Comparison of ENCODE assay signal across 27 mouse cellular contexts in the genomic region with DNA sequence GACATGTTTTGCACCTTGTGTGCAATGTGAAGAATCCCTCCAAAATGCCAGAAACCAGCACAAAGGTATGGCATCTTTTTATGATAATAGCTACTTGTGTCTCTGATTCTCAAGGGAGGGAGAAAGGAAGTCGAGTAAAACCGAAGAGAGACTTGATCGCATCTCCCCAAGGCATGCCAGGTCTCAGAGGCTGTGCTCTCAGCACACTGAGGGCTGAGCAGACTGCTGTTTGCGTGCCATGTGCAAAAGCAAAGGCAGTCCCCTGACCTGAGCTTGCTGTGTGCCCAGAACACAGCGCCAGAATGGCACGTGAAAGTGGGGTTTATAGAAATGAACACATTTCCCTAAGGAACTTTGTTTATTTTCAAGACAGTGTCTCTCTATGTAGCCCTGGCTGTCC. TPM values are rescaled to one million over a fixed set of nuclear protein-coding genes. Genes with fewer than 3 reads are reported as not detected.
A peak's percentile ranks its signal among the peaks of the same experiment; 100 is the strongest.
DNase-seq lines count a peak whose midpoint lies in the region; ATAC-seq and TF ChIP-seq lines count a peak whose summit lies in the region.
"Had no signal": no experiment of that assay in that cellular context is flagged by ENCODE, and none has a peak within 500 bp of the region (broad histone marks: within the 10 kb centered on the region; RNA-seq: fewer than 3 reads in every experiment).

No protein-coding gene starts in this region.

- TF ChIP-seq POLR2A in liver, adult 2 months (IDR thresholded peaks at IDR 0.05; ENCODE audit: extremely low read depth, insufficient read depth, low read length): no peak
- peak; percentile 46 for TF ChIP-seq POLR2A in myocyte (IDR thresholded peaks at IDR 0.05; ENCODE audit: insufficient read length, low read depth)

- no peaks in the 10 kb centered on the region for H3K27me3 ChIP-seq in liver, adult 2 months (ENCODE audit: control insufficient read depth, insufficient read depth, low read length)
- no peaks in the 10 kb centered on the region for H3K27me3 ChIP-seq in liver, embryonic 12.5 days (replicated peaks)
- H3K27me3 ChIP-seq in megakaryocyte, embryonic 14.5 days (replicated peaks): no peaks in the 10 kb centered on the region
- no peaks in the 10 kb centered on the region for H3K27me3 ChIP-seq in myocyte (ENCODE audit: control insufficient read depth, insufficient read depth, insufficient read length)
- H3K27me3 ChIP-seq: embryonic facial prominence, embryonic 12.5 days; embryonic facial prominence, embryonic 15.5 days; heart, embryonic 12.5 days; heart, embryonic 15.5 days had no signal

- H3K36me3 ChIP-seq in liver, adult 2 months (ENCODE audit: control insufficient read depth, insufficient read depth, low read length): peaks cover 62% of the 10 kb centered on the region
- H3K36me3 ChIP-seq in liver, embryonic 12.5 days: peaks cover 57% of the 10 kb centered on the region
- H3K36me3 ChIP-seq in megakaryocyte, embryonic 14.5 days (replicated peaks; ENCODE audit: low read length): peaks cover 64% of the 10 kb centered on the region
- H3K36me3 ChIP-seq in myocyte (ENCODE audit: control insufficient read depth, insufficient read depth): peaks cover 67% of the 10 kb centered on the region

- H3K4me1 ChIP-seq in liver, adult 2 months (ENCODE audit: control insufficient read depth, insufficient read depth, low read length): peaks cover 32% of the 10 kb centered on the region
- H3K4me1 ChIP-seq in liver, embryonic 12.5 days: peaks cover 31% of the 10 kb centered on the region
- peaks cover 60% of the 10 kb centered on the region for H3K4me1 ChIP-seq in megakaryocyte, embryonic 14.5 days

- peak overlapping the region; percentile 52 for H3K9ac ChIP-seq in liver, adult 2 months (ENCODE audit: low read depth, low read length)
- H3K9ac ChIP-seq in liver, embryonic 12.5 days: no peak overlapping the region
- H3K9ac ChIP-seq: embryonic facial prominence, embryonic 12.5 days; embryonic facial prominence, embryonic 15.5 days; forebrain, postnatal 0 days; heart, embryonic 12.5 days; heart, embryonic 15.5 days; hindbrain, embryonic 14.5 days had no signal

- no peak for ATAC-seq in liver, embryonic 12.5 days
- no peak for ATAC-seq in megakaryocyte, adult 5-6 weeks (ENCODE audit: poor library complexity, severe bottlenecking)
- ATAC-seq: activated CD4-positive, CD25-positive, alpha-beta regulatory T cell, adult 4 months; CD4-positive, CD25-positive, alpha-beta regulatory T cell, adult 4 months; forebrain, embryonic 14.5 days; forebrain, postnatal 0 days; hindbrain, postnatal 0 days; inflammation-experienced regulatory T-cells, adult 6 months had no signal

- H3ac ChIP-seq in myocyte (ENCODE audit: control insufficient read depth, insufficient read length): no peak overlapping the region

- peak overlapping the region; percentile 59 for H3K27ac ChIP-seq in liver, adult 2 months (replicated peaks; ENCODE audit: insufficient read depth, low read depth, low read length)
- H3K27ac ChIP-seq in liver, embryonic 12.5 days: no peak overlapping the region
- H3K27ac ChIP-seq: embryonic facial prominence, embryonic 12.5 days; embryonic facial prominence, embryonic 15.5 days; heart, embryonic 15.5 days; hindbrain, embryonic 10.5 days; hindbrain, embryonic 14.5 days; hindbrain, postnatal 0 days had no signal

- H3K79me2 ChIP-seq in liver, adult 2 months (ENCODE audit: control insufficient read depth, insufficient read depth, low read length): peaks cover 12% of the 10 kb centered on the region; the same call in 1 of the 2 replicates
- peaks cover 42% of the 10 kb centered on the region for H3K79me2 ChIP-seq in myocyte (ENCODE audit: control insufficient read depth, insufficient read depth)

- peak overlapping the region; percentile 4 for H3K4me3 ChIP-seq in liver, adult 2 months (ENCODE audit: insufficient read depth, low read depth, low read length)
- H3K4me3 ChIP-seq in liver, embryonic 12.5 days: no peak overlapping the region
- peak overlapping the region; percentile 47 for H3K4me3 ChIP-seq in megakaryocyte, embryonic 14.5 days (replicated peaks)
- H3K4me3 ChIP-seq in myocyte: peak overlapping the region; percentile 100
- H3K4me3 ChIP-seq: embryonic facial prominence, embryonic 12.5 days; embryonic facial prominence, embryonic 15.5 days; heart, embryonic 12.5 days; heart, embryonic 15.5 days; hindbrain, embryonic 10.5 days had no signal

- H3K4me2 ChIP-seq in liver, embryonic 12.5 days: no peak overlapping the region
- peak overlapping the region; percentile 89 for H3K4me2 ChIP-seq in myocyte (ENCODE audit: low read depth)
- H3K4me2 ChIP-seq: embryonic facial prominence, embryonic 12.5 days; embryonic facial prominence, embryonic 15.5 days; heart, embryonic 12.5 days; heart, embryonic 15.5 days; hindbrain, embryonic 14.5 days had no signal

- 32% methylated on average over 6 of the region's 6 CpGs for WGBS in liver, adult 2 months
- 92% methylated on average over 6 of the region's 6 CpGs for WGBS in liver, embryonic 12.5 days (ENCODE audit: insufficient replicate concordance)

- no peaks in the 10 kb centered on the region for H3K9me3 ChIP-seq in liver, embryonic 12.5 days (replicated peaks)
- no peaks in the 10 kb centered on the region for H3K9me3 ChIP-seq in megakaryocyte, embryonic 14.5 days
- H3K9me3 ChIP-seq: embryonic facial prominence, embryonic 12.5 days; embryonic facial prominence, embryonic 15.5 days; heart, embryonic 12.5 days; heart, embryonic 15.5 days; hindbrain, embryonic 10.5 days had no signal

- DNase-seq in liver, adult 2 months (ENCODE audit: extremely low read depth, low read depth, low spot score): peak; percentile 45
- no peak for DNase-seq in cerebellum, adult 11 months
- DNase-seq: adrenal gland, adult 8-10 months; adrenal gland, postnatal 25 days; cerebellum, adult 18-20 months; cerebellum, adult 9-10 months; cerebellum, postnatal 14 days; forebrain, postnatal 0 days; gastrocnemius, postnatal 10 days; gastrocnemius, postnatal 36 days; heart, postnatal 10 days; heart, postnatal 36 days had no signal

- TF ChIP-seq CTCF in liver, adult 2 months (IDR thresholded peaks at IDR 0.05; ENCODE audit: low read depth, low read length): no peak

TF ChIP-seq in myocyte, 11 proteins besides CTCF, POLR2A, EP300 and RAD21:
- TF ChIP-seq POLR2AphosphoS2 (IDR thresholded peaks at IDR 0.05; ENCODE audit: insufficient read length, low read depth) (peak; percentile 77), MYOD1 (IDR thresholded peaks at IDR 0.05; ENCODE audit: control insufficient read depth in 1 of 3, insufficient read length in 2 of 3, low read depth in 2 of 3) (no peak)

RNA-seq across cellular contexts. Expression of gene Herpud1, which starts 3.3 kb away (rescaled TPM):
- total RNA-seq in liver, adult 2 months (2014; rRNA removed): 575 and 759 TPM in 2 replicates
- polyA plus RNA-seq in liver, adult 2 months (2012; rRNA removed): 421 and 468 TPM in 2 replicates
- 76.5 and 84.4 TPM in 2 replicates for polyA plus RNA-seq in liver, embryonic 12.5 days (2016; fragmentation: Nextera tagmentation; extraction: Ambion mirVana)
- polyA plus RNA-seq in megakaryocyte, embryonic 14.5 days (2012; ENCODE audit: insufficient read depth, low replicate concordance): 188 and 443 TPM in 2 replicates
- 71.9 and 76.0 TPM in 2 replicates for total RNA-seq in megakaryocyte, adult 5-6 weeks (2015)
- 79.4 and 80.9 TPM in 2 replicates for total RNA-seq in megakaryocyte, adult 5-6 weeks (2017)
- polyA plus RNA-seq in myocyte (2012; fragmentation: generic; extraction: Trizol): 292 TPM

RNA-seq across cellular contexts. Expression of gene Nlrc5, which starts 44.6 kb away (rescaled TPM):
- 19.5 and 21.2 TPM in 2 replicates for total RNA-seq in liver, adult 2 months (2014; rRNA removed)
- 6.6 and 11.6 TPM in 2 replicates for polyA plus RNA-seq in liver, adult 2 months (2012; rRNA removed)
- 0.08 and 0.12 TPM in 2 replicates for polyA plus RNA-seq in liver, embryonic 12.5 days (2016; fragmentation: Nextera tagmentation; extraction: Ambion mirVana)
- polyA plus RNA-seq in megakaryocyte, embryonic 14.5 days (2012; ENCODE audit: insufficient read depth, low replicate concordance): 0.21 and 3.4 TPM in 2 replicates
- 29.2 and 32.2 TPM in 2 replicates for total RNA-seq in megakaryocyte, adult 5-6 weeks (2015)
- 27.4 and 28.2 TPM in 2 replicates for total RNA-seq in megakaryocyte, adult 5-6 weeks (2017)
- polyA plus RNA-seq in myocyte (2012; fragmentation: generic; extraction: Trizol): 0.40 TPM
